Mouse (Mus musculus) layer of hippocampus, adult 8-10 months (tissue): Measurements from ENCODE around the gene Cacnb2. TPM values are rescaled to one million over a fixed set of nuclear protein-coding genes. Genes with fewer than 3 reads are reported as not detected.

Experiments used
- DNase-seq, 2 experiments: peaks; one replicate each; pipeline ENCODE4 v3.0.0; 2022; ENCODE audit warnings: low spot score in 2 of 2
- total RNA-seq, 4 experiments: library from RNA; stranded (reverse); gene quantifications; 2 replicates each; pipeline ENCODE4 v1.2.4; 2022

Cacnb2 gene
- total RNA-seq, 4 experiments from 2014 or later, result 67.3 to 86.2 (median 82.8) TPM

DNA sequence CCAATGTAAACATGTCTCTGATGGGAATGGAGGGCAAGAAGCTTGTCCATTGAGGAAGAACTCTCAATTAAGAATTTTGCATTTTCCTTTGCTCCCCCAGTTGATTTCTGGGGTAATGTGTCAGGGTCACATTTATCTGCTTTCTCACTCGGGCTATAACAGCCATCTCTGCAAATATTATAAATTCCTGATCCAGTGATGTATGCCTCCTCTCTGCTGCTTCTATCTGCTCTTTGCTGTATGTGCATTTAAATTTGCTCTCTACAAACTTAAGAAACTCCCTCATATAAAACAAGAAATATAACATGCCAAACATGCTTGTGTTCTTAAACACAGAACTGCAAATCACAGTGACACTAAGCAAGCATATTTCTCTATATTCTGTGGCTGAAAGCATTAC lies 171.5 kb downstream of the Cacnb2 start:
- no peak for DNase-seq

DNA sequence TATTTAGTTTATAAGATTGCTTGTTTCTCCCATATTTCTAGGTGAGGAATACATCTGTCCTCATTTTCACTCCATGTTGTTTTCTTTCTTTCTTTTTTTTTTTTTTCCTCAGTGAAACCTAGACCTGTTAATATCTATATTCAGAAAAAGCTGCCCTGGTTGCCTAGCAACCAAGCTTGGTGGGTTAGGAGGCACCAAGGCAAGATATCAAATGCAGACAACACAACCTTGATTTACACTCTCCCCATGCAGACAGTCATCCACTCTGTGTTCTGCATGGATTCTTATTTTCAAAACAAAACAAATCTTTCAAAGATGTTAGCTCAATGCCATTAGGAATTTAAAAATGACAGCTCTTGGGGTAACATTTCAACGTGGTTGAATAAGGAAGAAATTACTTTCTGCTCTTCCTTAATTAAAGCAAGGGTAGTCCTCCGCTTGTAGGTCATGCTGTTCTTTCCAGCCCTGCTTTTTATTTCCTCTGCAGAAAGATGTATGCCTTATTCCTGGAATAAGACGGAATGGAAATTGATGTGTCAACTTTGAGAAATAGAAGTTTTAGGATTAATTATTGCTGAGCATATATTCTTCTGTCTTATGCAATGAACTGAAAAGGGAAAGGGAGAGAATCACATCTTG lies 172.1 kb downstream of the Cacnb2 start:
- no peak for DNase-seq

DNA sequence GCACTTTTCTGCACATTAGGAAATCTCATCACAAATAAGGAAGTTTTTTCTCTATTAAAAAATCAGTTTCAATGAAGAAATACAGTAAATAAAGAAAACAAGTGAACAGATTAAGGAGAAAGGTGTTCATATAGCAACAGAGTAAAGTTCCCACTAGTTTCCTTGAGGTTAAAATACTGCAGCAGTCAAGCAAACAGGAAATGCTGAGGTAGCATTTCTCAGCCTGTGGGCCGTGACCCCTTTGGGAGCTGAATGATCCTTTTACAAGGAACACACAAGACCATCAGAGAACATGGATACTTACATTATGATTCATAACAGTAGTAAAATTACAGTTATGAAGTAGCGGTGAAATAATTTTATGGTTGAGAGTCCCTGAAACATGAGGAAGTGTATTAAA lies 185.1 kb downstream of the Cacnb2 start:
- DNase-seq, result no peak

DNA sequence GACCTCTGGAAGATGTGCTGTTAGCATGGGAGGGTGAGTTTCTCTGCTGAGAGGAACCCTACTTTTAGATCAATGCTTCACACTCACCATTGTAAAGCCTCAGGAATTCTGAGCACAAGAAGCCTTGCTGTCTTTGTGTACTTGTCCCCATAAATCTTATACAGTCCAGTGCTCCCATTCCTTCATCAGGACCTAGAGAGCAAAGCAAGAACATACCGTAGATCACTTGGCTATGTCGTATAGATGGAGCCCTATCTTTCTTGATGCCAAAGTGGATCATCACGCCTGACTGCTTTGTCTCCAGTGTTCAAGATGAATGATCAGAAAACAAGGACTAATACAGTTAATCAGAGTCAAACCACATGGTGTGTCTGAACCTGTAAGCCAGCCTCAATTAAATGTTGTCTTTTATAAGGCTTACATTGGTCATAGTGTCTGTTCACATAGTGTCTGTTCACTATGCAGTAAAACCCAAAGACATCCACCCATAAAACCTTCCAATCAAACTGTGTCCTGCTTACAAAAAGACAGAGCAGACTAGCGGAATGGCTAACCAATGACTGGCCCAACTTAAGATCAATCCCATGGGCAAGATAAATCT lies 198.7 kb downstream of the Cacnb2 start:
- no peak for DNase-seq

DNA sequence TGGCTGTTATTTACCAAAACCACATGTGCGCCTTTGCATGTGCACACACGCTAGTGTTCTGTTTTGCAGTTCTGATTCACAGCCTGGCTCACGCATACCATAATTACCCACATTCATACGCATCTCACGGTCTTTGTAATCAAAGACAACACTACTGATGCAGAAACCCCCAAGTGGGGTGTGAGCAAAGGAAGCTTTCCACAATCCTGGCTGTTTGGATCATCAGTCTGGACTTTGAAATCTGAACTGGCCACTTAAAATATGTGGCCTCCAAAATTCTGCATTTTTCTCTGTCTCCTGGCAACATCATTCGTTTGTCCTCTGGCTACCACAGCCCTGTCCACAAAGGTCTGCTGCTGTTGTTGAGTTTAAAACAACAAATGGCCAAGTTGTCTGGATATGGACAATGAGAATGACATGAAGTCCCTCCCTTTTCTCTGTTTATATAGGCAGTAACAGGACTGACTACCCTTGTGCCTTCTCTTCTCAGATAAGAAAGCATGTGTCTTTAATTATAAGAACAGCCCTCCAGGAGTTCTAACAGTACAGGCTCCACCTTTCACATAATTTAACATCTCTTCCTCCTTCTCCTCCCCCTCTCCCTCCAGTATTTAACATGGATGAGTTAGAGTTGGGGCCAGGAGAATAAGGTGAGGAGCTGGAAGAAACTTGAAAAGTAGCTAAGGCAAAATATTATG lies 204.9 kb downstream of the Cacnb2 start:
- DNase-seq, result no peak

DNA sequence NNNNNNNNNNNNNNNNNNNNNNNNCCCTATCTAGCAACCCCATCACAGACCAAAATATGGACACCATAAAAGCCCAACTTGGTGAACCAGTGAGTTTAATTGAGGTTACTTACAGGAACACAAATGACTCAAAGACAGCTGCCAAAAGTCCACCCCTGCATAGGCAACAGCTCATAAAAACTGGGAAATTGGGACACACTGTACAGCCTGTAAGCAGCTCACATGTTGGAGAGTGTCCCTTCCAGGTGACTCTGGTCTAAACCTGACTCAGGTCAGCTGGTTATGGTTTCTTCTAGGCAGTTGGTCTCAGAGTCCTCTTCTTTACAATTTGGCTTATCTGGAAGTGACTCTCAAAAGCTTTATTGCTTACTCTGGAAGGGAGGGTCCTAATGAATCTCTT lies 212.1 kb downstream of the Cacnb2 start:
- no peak for DNase-seq

DNA sequence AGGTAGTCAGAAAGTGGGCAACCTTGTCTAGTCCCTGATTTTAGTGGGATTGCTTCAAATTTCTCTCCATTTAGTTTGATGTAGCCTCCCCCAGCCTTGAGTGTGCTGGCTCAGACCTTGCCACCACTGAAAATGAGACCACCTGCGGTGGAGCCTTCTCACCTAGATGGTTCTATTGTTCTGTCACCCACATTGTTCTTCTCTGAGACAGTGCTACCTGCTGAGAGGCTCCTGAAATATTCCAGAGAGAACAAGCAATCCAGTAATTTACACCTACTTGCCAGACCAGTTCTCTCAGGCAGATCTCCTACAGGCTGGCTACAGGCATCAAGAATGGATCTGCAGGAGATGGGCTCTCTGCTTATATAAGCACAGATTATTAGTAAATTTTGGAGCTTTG lies 215.8 kb downstream of the Cacnb2 start:
- no peak for DNase-seq

DNA sequence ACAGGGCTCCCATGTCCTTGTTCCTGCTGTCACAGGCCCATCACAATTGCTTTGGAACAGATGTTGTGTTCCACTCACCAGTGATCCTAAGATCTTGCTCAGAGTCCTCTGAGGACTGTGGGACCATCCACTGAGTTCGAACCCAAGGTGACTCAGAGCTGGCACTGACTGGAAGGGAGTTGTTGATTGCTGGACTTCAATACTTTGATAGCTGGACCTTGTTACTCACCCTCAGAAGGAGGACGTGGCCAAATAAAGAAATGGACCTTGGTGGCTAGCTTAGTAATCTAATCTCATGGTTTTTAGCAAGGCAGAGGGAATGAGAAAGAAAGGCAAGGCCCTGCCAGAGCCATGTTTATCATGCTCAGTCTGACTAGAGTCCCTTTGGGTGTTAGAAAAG lies 218.1 kb downstream of the Cacnb2 start:
- no peak for DNase-seq

DNA sequence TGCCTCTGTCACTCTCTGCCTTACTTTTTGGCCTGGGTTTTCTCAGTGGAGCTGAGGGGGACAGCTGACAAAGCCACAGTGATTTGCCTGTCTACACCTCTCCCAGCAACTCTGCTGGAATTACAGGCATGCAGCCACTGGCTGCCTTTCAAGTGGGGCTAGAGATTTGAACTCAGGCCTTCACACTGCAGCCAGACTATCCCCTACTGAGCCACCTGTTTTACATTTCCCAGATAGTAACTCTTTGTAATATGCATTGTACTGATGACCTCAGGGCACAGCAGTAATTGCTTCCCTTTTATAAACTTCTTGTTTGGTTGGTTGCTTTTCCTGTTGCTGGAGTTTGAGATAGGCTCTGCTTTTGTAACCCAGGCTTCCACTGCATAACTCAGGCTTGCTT lies 220.2 kb downstream of the Cacnb2 start:
- DNase-seq, result no peak

DNA sequence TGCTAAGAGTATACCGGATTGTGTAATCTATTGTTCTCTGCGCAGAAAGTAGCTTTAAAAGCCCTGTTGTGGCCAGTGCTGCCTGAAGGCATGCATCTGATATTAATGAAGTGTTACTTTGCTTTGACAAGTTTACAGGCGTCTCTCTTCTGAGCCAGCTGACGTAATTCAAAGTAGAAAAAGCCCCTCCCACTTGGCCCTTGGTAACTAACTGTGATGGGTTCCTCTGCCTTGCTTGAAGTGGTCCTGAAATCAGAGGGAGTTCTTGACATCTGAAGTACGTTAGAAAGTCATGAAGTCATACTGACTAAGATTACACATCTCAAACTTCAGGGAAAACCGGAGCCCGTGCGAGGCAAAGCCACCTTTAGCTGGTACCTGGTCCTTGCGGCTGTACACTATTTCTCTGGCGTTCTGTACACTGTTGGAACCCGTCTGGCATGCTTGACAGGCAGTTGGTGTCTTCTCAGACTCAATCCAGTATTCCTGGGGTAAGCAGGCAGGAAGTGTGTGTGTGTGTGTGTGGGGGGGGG lies 221.0 kb downstream of the Cacnb2 start:
- DNase-seq, result no peak

DNA sequence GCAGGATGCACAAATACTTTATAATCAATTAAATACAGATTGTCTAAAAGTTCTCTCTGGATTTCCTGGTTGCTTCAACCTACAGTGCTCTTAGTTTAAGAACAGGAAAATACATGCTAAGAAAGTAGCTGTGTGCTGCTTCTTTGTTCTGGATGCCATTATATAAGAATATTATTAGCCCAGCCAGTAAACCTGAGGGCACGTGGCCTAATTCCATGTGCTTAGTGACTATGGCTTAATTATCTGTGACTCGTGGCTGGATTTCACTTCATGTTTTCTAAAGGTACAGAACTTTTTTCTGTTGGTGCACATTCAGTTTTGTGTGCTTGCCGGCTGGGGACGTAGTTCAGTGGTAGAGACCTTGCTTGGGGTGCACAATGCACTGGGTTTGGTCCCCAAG lies 222.3 kb downstream of the Cacnb2 start:
- no peak for DNase-seq

DNA sequence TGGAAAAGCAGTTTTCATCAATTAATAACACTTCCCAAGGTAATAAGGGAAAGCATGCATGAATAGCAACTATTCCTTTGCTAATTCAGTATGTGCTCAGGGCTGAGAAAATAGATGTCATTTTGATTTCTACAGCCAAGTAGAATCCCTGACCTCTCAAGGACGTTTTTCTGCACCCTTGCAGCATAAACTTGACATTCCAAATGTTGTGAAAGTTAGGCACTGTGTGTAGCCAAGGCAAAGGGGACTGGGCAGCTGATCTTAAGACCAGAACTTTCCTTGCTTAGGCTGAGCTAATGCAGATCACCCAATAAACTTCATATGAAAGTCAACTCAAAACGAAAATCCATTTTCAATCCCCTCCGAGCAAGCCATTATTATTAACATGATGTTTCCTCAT lies 226.6 kb downstream of the Cacnb2 start:
- DNase-seq, result no peak

DNA sequence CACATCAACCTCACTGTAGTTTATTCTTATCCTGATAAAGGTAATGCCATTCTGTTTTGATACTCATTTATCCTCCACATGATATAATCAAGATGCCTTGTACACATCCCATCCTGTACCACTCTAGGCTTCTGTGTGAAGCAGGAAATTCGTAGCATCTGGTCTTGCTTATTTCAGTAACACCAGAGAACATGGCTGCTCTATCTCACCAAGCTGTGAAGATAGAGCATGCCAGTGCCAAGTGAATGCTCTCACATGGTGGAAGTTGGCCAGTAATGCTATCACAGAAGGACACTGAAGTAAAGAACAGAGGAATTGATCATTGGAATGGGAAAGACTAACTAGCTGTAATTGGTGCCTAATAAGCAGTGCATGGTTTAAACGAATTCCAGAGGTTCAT lies 228.4 kb downstream of the Cacnb2 start:
- peak; percentile 25 to 32 for DNase-seq

DNA sequence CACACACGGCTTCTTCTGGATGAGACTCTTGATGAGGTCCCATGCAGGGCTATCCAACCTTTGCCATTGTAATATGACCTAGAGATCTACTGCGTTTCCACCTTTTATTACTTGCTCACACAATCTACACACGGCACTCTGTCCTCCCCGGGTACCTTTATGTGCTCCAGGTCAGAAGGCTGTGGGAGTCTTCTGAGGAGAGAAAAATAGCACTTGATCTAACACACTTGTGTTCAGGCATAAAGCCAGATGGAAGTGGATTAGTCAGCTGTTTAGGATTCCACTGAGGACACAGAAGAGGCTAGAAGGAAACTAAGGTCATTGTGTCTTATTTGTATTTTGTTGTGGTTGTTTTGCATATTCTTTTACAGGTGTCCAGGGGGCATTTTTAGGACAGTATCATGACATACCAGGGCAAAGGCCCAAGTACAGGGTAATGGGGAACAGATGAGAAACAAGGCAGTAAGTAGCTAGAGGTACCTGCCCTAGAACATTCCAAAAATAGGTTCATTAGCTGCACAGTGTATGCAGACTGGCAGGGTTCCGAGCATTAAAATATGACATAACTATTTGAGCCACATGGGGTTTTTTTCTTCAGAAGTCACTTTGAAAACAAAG lies 231.9 kb downstream of the Cacnb2 start:
- DNase-seq, result no peak

DNA sequence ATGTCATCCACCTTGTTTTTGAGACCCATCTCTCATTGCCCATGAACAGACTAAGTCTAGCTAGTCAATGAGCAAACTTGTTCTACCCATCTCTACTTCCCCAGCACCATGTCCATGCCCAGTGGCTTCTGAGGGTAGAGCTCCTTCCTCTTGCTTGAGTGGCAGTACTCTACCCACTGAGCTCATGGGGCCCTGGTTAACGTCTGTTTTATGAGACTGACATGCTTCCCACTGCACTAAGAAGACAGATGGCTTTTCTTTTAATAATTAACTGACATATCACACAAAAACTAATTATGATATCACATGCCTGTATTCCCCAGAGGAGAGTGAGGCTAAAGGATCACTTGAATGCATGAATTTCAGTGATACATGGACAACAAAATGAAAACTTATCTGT lies 238.4 kb downstream of the Cacnb2 start:
- no peak for DNase-seq

DNA sequence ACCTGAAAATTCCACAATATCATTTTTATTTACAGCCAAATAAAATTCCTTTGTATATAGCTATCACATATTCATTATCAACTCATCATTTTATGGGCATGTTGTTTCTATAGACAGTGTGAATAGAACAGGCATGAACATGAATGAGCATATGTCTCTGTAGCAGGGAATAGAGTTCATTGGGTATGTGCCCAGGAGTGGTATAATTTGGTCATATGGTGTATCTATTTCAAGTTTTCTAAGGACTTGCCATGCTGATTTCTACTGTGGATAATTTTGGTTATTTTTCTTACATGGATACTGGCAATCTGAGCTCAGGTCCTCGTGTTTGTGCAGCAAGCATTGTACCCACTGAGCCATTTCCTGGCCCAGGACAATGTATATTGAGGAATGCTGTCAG lies 243.8 kb downstream of the Cacnb2 start:
- DNase-seq, result no peak

DNA sequence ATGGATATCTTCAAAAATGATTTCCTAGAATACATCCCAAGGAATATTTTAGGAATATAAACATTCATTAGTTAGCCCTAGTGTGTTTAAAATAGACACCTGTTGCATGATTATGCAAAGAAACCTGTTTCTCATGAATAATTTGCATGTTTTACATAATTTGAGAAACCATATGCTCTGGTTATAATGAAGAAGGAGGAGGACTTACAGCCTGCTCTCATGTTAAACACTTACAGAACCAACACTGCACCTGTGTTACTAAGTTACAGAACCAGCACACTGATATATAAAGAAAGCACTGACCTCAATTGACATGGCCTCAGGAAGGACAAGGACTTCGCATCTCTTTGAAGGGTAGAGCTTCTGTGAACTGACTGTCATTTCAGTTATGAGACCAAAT lies 244.3 kb downstream of the Cacnb2 start:
- DNase-seq, result no peak

DNA sequence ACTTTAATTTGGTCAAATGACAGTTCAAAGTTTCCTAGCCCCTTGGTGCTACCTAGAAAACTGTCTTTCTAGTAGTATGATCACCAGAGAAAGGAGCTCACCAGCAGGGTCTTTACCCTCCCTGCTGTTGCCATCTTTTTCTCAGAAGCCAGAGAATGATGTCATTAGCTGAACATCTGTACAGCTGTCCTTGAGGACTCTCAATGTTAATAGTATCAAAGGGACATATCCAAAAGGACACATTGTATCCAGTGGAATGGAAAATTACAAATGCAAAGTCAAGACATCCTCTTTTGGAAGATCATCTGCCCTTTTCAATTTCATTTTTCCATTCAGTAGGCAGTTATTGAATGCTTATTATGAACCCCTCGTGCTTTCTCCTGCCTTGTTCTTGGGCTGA lies 247.9 kb downstream of the Cacnb2 start:
- no peak for DNase-seq

DNA sequence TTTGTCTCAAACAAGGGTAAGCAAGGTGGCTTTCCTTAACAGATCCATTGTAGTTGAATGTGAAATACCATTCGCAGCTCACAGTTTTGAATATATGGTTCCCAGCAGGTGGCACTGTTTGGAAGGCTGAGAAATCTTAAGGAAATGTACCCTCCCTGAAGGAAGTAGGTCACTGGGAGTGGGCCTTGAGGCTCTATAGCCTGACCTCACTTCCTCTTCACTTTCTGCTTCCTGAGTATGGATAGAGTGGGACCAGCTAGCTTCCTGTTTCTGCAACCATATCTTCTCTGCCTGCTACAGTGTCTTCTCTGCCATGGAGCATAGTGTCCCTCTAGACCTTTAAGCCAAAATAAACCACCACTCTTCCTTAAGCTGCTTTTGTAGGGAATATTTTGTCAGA lies 248.5 kb downstream of the Cacnb2 start:
- DNase-seq, result no peak

DNA sequence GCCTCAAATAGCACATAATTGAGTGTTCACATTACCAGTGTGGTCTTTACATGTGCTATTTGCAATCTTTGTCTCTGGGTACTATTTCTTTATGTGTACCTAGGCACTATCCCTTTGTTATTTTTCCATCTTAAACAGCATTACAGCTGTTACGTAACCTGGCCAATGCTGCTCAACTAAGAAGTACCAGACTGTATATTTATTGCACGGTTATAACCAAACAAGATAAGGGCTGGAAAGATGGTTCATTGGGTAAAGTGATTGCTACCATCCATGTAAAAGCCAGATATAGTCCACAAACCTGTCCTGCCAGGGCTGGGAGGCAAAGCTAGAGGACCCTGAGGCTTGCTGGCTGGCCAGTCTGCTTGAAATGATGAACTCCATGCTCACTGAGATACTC lies 251.2 kb downstream of the Cacnb2 start:
- no peak for DNase-seq

DNA sequence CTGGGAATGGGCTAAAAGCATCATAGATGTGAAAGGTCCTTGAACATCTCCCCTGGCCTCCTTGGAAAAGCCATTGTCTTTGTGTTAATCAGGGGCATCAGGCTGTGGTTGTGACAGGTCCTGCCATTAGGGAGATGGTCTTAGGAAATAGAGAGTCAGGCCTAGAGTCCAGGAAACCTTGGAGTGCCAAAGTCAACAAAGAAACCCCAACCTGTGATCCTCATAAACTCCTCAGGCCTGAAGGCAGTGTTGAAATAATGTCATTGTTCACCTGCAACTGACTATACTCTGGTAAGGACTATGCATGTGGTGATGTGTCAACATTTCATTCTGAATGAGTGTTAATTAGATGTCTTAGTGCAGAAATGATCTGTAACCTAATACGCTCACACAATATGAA lies 255.4 kb downstream of the Cacnb2 start:
- DNase-seq, result no peak

DNA sequence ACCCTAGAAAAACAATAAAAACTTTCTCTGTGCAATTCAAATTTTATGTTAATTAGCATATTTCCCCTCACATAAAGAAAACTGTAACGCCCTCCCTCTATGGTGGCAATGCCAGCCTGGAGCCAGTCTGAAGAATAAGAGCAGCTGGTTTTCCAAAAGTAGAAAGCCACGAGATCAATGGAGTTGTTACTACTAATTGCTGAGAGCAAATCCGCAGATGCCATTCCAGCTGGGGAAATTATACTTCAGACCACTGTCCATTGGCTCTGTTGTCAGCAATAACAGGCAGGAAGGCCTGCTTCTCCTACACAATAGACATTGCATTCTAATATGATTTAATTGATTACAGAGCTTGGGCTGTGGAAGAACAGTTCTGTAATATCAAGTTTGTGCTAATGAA lies 257.5 kb downstream of the Cacnb2 start:
- DNase-seq, result no peak
